Mouse (Mus musculus) hindbrain, embryonic 16.5 days (tissue): Measurements from ENCODE around the gene Vars2. TPM values are rescaled to one million over a fixed set of nuclear protein-coding genes. Genes with fewer than 3 reads are reported as not detected.

Source experiments
- ATAC-seq: fragments of 200-750 bp; cut with Nextera tagmentation; 2 replicates; pipeline ENCODE4 v1.8.0; 2017; ENCODE audit warnings: moderate TSS enrichment, moderate library complexity
- H3K27ac ChIP-seq: fragments of 300-500 bp; sonication (generic); 2 replicates; pipeline ENCODE4 v1.5.1; 2014; ENCODE audit warnings: low read depth, mild to moderate bottlenecking, control low read depth, low read length, moderate library complexity
- H3K27me3 ChIP-seq: fragments of 300-500 bp; sonication (generic); replicated peaks from 2 replicates; pipeline ENCODE4 v1.6.1; 2014; ENCODE audit warnings: low read length; ENCODE audit not compliant: control insufficient read depth, insufficient read depth
- H3K36me3 ChIP-seq: fragments of 300-500 bp; sonication (generic); 2 replicates; pipeline ENCODE4 v1.6.1; 2014; ENCODE audit warnings: mild to moderate bottlenecking, low read length, moderate library complexity, mixed read lengths; ENCODE audit not compliant: control insufficient read depth, insufficient read depth
- H3K4me1 ChIP-seq: fragments of 300-500 bp; sonication (generic); 2 replicates; pipeline ENCODE4 v1.6.1; 2014; ENCODE audit warnings: low read depth, low read length; ENCODE audit not compliant: control insufficient read depth, insufficient read depth
- H3K4me2 ChIP-seq: fragments of 300-500 bp; sonication (generic); 2 replicates; pipeline ENCODE4 v1.6.1; 2014; ENCODE audit warnings: mild to moderate bottlenecking, low read length, control low read depth, moderate library complexity
- H3K4me3 ChIP-seq: fragments of 300-500 bp; sonication (generic); 2 replicates; pipeline ENCODE4 v1.5.1; 2014; ENCODE audit warnings: mild to moderate bottlenecking, low read length, control low read depth, moderate library complexity
- H3K9ac ChIP-seq: fragments of 300-500 bp; sonication (generic); 2 replicates; pipeline ENCODE4 v1.6.1; 2014; ENCODE audit warnings: low read depth, mild to moderate bottlenecking, control low read depth, low read length, moderate library complexity
- H3K9me3 ChIP-seq: fragments of 300-500 bp; sonication (generic); 2 replicates; pipeline ENCODE4 v1.6.1; 2014; ENCODE audit warnings: mild to moderate bottlenecking, low read length, moderate library complexity; ENCODE audit not compliant: control insufficient read depth
- WGBS: fragments of 180-500 bp; shearing (Covaris S2); extraction: QIAGEN DNeasy Blood & Tissue Kit; methylation state at CpG from one replicate; pipeline ENCODE4 v1.1.7; 2014; 5-methylcytosine and 5-hydroxymethylcytosine counted together
- polyA plus RNA-seq: library from polyadenylated mRNA; unstranded; fragments of >200 nt; fragmentation: Nextera tagmentation; extraction: Ambion mirVana; gene quantifications from 2 replicates; pipeline ENCODE4 v1.2.1, GENCODE M21; 2015

The Vars2 gene
- polyA plus RNA-seq, 1 experiment from 2014 or later, result 16.7 TPM

DNA sequence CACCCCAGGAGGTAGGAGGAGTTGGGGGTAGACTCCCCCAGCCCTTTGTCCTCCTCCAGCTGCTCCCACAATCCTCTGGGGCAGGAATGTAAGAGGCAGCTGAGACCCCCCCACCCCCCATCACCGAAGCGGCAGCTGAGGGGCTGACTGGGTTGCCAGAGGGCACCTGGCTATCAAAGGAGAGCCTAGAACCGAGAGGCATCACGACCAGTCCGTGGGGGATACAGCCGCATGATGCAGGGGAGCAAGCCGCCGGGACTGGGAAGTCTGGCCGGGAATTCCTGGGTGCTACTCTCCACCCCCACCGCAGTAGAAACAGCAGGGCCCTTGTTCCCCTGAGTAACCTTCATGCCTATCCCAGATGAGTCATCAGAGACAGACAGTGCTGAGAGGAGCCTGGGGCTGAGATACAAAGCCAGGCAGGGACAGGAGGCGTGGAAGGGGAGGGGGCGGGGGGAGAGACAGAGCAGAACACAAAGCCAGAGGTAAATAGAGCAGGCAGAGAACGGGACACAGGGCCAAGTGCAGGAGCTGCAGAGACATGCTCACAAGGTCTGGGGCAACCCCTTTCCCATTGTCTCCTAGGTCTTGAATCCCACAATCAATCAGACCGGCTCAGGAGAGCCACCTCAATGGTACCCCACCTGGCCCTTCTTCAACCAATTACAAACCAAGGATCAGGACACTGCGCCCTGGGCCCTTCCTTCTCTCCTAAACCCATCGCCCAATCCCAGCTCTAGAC, 30.5 kb upstream of the Vars2 start:
- peaks cover 40% of the 10 kb centered on the region for H3K4me1 ChIP-seq
- H3K4me3 ChIP-seq, result peak overlapping the region; percentile 46
- peak; percentile 52 for ATAC-seq
- WGBS, result 0% methylated on average over 16 of the region's 16 CpGs
- no peaks in the 10 kb centered on the region for H3K27me3 ChIP-seq
- H3K4me2 ChIP-seq, result peak overlapping the region; percentile 86
- H3K27ac ChIP-seq, result peak overlapping the region; percentile 88
- H3K36me3 ChIP-seq, result peaks cover 10% of the 10 kb centered on the region
- H3K9ac ChIP-seq, result peak overlapping the region; percentile 73
- H3K9me3 ChIP-seq, result no peaks in the 10 kb centered on the region

DNA sequence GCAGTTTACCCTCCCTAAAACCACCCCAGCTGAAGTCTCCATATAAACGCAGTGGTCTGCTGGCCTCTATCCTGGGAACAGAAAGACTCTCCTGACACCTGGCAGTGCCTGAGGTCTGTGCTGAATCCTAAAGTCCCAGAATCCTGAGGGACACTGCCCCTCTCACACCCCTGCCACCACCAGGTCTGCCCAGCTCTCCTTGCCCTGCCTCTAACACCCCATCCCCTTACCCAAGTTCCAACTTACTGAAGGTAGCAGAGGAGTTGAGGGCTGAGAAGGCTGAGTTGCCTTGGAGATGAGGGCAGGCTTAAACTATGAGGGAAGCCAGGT, 30.0 kb upstream of the Vars2 start:
- Histone ChIP-seq H3K27me3 (no peaks in the 10 kb centered on the region), H3K4me2 (peak overlapping the region; percentile 86), H3K4me3 (peak overlapping the region; percentile 46), H3K27ac (peak overlapping the region; percentile 88), H3K9ac (peak overlapping the region; percentile 73), H3K36me3 (peaks cover 13% of the 10 kb centered on the region), H3K9me3 (no peaks in the 10 kb centered on the region), H3K4me1 (peaks cover 40% of the 10 kb centered on the region)
- 6% methylated on average over 1 of the region's 1 CpGs for WGBS
- ATAC-seq, result peak; percentile 11

DNA sequence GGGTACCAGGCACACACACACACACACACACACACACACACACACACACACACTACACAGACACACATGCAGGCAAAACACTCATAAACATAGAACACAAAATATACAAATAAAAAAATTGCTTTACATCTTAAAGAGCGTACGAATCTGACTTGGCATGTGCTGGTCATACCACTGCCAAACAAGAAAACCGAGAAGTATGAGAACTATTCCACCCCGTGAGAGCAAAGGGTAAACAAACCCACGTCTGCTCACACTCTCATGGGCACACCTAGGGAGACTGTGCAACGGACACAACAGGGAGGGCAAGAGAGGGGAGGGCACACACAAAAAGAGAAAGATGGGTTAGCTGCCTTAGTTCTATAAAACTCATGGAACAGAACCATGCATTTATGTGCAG, 29.3 kb upstream of the Vars2 start:
- no peaks in the 10 kb centered on the region for H3K27me3 ChIP-seq
- H3K9me3 ChIP-seq, result no peaks in the 10 kb centered on the region
- peak overlapping the region; percentile 86 for H3K4me2 ChIP-seq
- 43% methylated on average over 6 of the region's 6 CpGs for WGBS
- H3K27ac ChIP-seq, result no peak overlapping the region
- no peak for ATAC-seq
- peak overlapping the region; percentile 11; the same call in 1 of the 2 replicates for H3K4me3 ChIP-seq
- peaks cover 33% of the 10 kb centered on the region for H3K4me1 ChIP-seq
- no peak overlapping the region for H3K9ac ChIP-seq
- peaks cover 20% of the 10 kb centered on the region for H3K36me3 ChIP-seq

DNA sequence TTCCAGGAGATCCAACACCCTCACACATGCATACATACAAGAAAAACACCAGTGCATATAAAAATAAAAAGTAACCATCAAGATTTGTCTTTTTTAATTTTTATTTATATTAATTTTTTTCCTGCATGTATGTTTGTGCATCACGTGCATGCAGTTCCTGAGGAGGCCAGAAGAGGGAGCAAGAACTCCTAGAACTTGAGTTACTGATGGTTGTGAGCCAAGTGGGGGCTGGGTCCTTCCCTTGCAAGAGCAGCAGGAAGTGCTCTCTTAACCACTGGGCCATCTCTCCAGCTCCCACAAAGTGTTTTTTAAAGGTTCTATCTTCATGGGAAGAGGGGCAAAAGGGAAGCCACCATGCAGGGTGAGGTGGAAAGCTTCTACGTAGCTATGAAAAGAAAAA, 27.9 kb upstream of the Vars2 start:
- H3K4me2 ChIP-seq, result no peak overlapping the region
- H3K36me3 ChIP-seq, result peaks cover 33% of the 10 kb centered on the region
- no peak overlapping the region for H3K4me3 ChIP-seq
- H3K27me3 ChIP-seq, result no peaks in the 10 kb centered on the region
- H3K9ac ChIP-seq, result no peak overlapping the region
- H3K4me1 ChIP-seq, result peaks cover 29% of the 10 kb centered on the region
- ATAC-seq, result no peak
- H3K9me3 ChIP-seq, result no peaks in the 10 kb centered on the region
- WGBS, result 94% methylated on average over 2 of the region's 2 CpGs
- H3K27ac ChIP-seq, result no peak overlapping the region

DNA sequence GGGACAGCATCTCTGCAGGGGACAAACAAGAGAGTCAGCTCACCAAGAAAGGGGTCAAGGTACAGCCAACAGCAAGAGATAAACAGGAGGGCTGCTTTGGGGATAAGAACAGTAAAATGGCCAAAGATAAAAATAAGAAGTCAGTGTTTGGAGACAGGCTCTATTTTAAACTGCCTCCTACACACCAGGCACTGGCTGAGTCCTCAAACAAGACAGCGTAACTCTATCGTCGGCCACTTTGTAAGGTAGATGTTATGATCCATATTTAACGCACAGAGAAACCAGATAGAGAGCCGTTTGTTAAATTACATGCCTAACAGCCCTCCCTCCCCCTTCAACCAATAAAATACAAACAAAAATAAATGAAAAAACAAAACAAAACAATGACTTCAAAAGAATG, 26.5 kb upstream of the Vars2 start:
- Histone ChIP-seq H3K9ac (no peak overlapping the region), H3K36me3 (peaks cover 41% of the 10 kb centered on the region), H3K4me2 (no peak overlapping the region), H3K9me3 (no peaks in the 10 kb centered on the region), H3K27ac (no peak overlapping the region), H3K4me3 (no peak overlapping the region), H3K4me1 (peaks cover 23% of the 10 kb centered on the region), H3K27me3 (no peaks in the 10 kb centered on the region)
- WGBS, result 93% methylated on average over 5 of the region's 5 CpGs
- no peak for ATAC-seq

DNA sequence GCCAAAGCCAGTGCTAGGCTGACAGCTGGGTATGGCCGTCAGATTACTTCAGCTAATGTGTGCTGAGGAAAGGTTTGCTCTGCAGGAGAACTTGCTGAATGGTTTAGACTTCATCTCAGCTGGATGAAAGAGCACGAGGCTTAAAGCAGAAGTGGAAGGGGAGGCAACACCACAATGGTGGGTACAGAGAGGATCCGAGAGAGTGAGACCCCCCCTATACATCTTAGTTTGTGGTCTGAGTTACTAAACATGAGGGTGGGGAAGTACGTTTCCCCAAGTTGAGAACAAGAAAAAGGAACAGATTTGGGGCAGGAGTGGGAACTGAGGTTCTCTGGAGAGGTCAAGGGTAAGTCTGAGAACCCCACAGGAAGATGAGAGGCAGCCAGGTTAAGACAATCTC, 25.0 kb upstream of the Vars2 start:
- Histone ChIP-seq H3K27ac (no peak overlapping the region), H3K9ac (no peak overlapping the region), H3K9me3 (no peaks in the 10 kb centered on the region), H3K4me3 (no peak overlapping the region), H3K27me3 (no peaks in the 10 kb centered on the region), H3K4me1 (peaks cover 7% of the 10 kb centered on the region), H3K4me2 (no peak overlapping the region), H3K36me3 (peaks cover 46% of the 10 kb centered on the region)
- 76% methylated on average over 4 of the region's 4 CpGs for WGBS
- ATAC-seq, result no peak

DNA sequence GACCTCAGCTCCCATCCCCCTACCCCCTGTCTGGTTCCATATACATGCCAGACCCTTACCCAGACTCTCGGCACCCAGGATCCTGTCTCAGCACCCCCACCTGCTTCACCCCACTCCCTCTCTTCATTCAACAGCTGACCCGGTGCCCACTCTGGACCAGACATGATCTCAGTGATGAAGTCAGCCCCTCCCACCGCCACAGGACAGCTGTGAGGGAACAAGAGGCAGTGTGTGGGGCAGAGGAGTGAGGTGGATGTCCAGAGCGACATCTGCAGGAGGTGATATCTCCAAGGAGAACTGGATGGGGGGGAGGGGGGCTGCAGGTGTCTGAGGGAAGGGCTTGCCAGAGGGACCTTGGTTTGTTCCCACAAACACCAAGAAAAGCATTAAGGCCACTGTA, 24.4 kb upstream of the Vars2 start:
- Histone ChIP-seq H3K9ac (no peak overlapping the region), H3K4me2 (no peak overlapping the region), H3K27me3 (no peaks in the 10 kb centered on the region), H3K27ac (no peak overlapping the region), H3K36me3 (peaks cover 51% of the 10 kb centered on the region), H3K9me3 (no peaks in the 10 kb centered on the region), H3K4me3 (no peak overlapping the region), H3K4me1 (peaks cover 2% of the 10 kb centered on the region)
- WGBS, result 89% methylated on average over 4 of the region's 4 CpGs
- ATAC-seq, result no peak

DNA sequence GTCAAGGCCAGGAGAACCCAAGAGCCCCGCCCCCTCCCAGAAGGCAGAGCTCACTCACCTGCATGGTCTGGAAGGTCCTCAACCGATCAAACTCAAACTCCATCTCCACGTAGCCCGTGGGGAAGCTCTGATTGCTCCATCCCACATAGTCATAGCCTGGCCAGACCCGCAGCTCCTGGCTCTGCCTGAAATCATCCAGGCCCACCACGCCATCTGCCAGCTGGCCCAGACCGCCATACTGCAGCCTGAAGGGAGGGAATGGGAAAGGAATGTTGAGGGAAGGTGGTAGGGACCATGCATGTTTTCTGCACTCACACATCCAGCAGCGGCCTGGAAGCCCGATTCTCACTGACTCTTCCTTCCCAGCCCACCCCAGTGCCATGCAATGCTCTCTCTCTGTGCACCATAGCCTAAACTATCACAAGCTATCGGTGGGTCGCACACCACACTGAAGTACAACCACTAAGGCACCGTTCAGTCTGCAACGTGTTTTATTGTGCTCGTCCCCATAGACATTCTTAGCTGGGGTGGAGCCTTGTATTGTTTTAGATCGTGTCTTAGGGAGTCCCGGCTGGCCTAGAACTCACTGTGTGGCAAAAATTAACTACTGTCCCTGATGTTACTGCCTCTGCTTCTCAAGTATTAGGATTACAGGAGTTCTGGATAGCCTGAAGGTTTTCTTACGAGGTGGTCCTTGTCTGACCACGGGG, 22.7 kb upstream of the Vars2 start:
- no peak for ATAC-seq
- no peaks in the 10 kb centered on the region for H3K27me3 ChIP-seq
- WGBS, result 88% methylated on average over 18 of the region's 18 CpGs

DNA sequence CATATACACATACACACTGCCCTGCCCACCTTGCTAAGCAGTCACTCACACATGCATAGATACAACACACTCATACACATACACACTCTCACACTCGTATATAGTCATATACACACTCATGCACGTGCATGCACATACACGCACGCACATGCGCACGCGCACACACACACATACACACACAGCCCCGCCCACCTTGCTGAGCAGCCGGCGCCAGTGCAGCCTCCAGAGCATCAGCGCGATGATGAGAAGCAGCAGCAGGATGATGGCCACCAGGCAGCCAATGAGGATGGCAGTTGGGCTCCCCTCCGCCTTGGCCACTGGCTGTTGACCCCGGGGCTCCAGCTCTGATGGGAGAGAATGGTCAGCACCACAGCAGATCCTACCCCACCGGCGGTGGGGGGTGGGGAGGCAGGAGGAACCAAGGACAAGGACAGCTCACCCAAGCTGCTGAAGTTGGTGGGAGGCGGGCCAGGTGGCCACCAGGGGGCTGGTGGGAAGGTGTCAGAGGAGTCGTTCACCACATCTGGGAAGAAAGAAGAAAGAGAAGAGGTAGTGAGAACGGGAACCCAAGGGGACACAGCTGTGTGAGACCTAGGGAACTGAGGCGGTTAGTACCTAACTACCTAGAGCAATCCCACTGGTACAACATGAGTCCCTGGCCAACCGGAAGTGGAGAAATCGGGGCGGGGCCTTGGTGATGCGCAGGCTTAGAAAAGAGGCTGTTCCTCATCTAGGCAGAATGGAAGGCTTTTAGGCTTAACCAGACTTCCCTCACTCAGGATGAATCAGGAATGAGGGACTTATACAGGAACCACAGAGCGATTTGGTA, 21.2 kb upstream of the Vars2 start:
- H3K27ac ChIP-seq, result no peak overlapping the region
- H3K36me3 ChIP-seq, result peaks cover 64% of the 10 kb centered on the region
- 88% methylated on average over 25 of the region's 25 CpGs for WGBS
- H3K4me3 ChIP-seq, result no peak overlapping the region
- peaks cover 3% of the 10 kb centered on the region; the same call in 1 of the 2 replicates for H3K4me1 ChIP-seq
- no peak overlapping the region for H3K4me2 ChIP-seq
- 0 out of 2 replicates have a peak, but pooled peaks have one; percentile 1 for ATAC-seq
- H3K27me3 ChIP-seq, result no peaks in the 10 kb centered on the region
- H3K9ac ChIP-seq, result no peak overlapping the region
- no peaks in the 10 kb centered on the region for H3K9me3 ChIP-seq

More for the DNA sequence above, 22.7 kb upstream of the Vars2 start:
- Histone ChIP-seq H3K4me1 (peaks cover 2% of the 10 kb centered on the region; the same call in 1 of the 2 replicates), H3K9ac (no peak overlapping the region), H3K36me3 (peaks cover 57% of the 10 kb centered on the region), H3K4me3 (no peak overlapping the region), H3K9me3 (no peaks in the 10 kb centered on the region), H3K4me2 (no peak overlapping the region), H3K27ac (no peak overlapping the region)
